Mouse (Mus musculus): ENCODE results near the gene Anp32a. TPM values are rescaled to one million over a fixed set of nuclear protein-coding genes. Genes with fewer than 3 reads are reported as not detected.

Gene Anp32a
- polyA plus RNA-seq, 1 experiment from 2014 or later, result 1,273 TPM

GRCm38 (mm10) chr9:62342441-62343191, 1.5 kb downstream of the Anp32a start:
- Histone ChIP-seq H3K36me3 (ENCODE audit: inconsistent target) (0 out of 2 replicates have a peak, but pooled peaks cover 4% of the 10 kb centered on the region), H3K79me2 (ENCODE audit: inconsistent target) (peaks cover 63% of the 10 kb centered on the region), H3K27ac (peak overlapping the region; percentile 98), H3K4me3 (ENCODE audit: inconsistent target) (peak overlapping the region; percentile 91)
- under 1% methylated on average over 48 of the region's 48 CpGs for WGBS (ENCODE audit: missing documents)

- H3K4me3 ChIP-seq (ENCODE audit: inconsistent target), result peak overlapping the region; percentile 91
- under 1% methylated on average over 48 of the region's 56 CpGs for WGBS (ENCODE audit: missing documents)
- H3K27ac ChIP-seq, result peak overlapping the region; percentile 98
- H3K79me2 ChIP-seq (ENCODE audit: inconsistent target), result peaks cover 71% of the 10 kb centered on the region
- 0 out of 2 replicates have a peak, but pooled peaks cover 4% of the 10 kb centered on the region for H3K36me3 ChIP-seq (ENCODE audit: inconsistent target)
Measured at GRCm38 (mm10) chr9:62343192-62343903, 2.3 kb downstream of the Anp32a start.

GRCm38 (mm10) chr9:62343904-62344491, 2.9 kb downstream of the Anp32a start:
- peak overlapping the region; percentile 91 for H3K4me3 ChIP-seq (ENCODE audit: inconsistent target)
- under 1% methylated on average over 52 of the region's 52 CpGs for WGBS (ENCODE audit: missing documents)
- H3K36me3 ChIP-seq (ENCODE audit: inconsistent target), result 0 out of 2 replicates have a peak, but pooled peaks cover 4% of the 10 kb centered on the region
- peak overlapping the region; percentile 98 for H3K27ac ChIP-seq
- H3K79me2 ChIP-seq (ENCODE audit: inconsistent target), result peaks cover 77% of the 10 kb centered on the region

GRCm38 (mm10) chr9:62344545-62344944, 3.5 kb downstream of the Anp32a start:
- H3K36me3 ChIP-seq (ENCODE audit: inconsistent target), result 0 out of 2 replicates have a peak, but pooled peaks cover 4% of the 10 kb centered on the region
- 3% methylated on average over 17 of the region's 26 CpGs for whole genome bisulfite sequencing (ENCODE audit: missing documents)
- peaks cover 83% of the 10 kb centered on the region for H3K79me2 ChIP-seq (ENCODE audit: inconsistent target)
- peak overlapping the region; percentile 91 for H3K4me3 ChIP-seq (ENCODE audit: inconsistent target)
- H3K27ac ChIP-seq, result peak overlapping the region; percentile 98

GRCm38 (mm10) chr9:62345081-62345481, 4.0 kb downstream of the Anp32a start:
- Histone ChIP-seq H3K27ac (peak overlapping the region; percentile 98), H3K4me3 (ENCODE audit: inconsistent target) (peak overlapping the region; percentile 91), H3K36me3 (ENCODE audit: inconsistent target) (0 out of 2 replicates have a peak, but pooled peaks cover 4% of the 10 kb centered on the region), H3K79me2 (ENCODE audit: inconsistent target) (peaks cover 86% of the 10 kb centered on the region)
- WGBS (ENCODE audit: missing documents), result 35% methylated on average over 11 of the region's 11 CpGs

- H3K27ac ChIP-seq, result no peak overlapping the region
- H3K36me3 ChIP-seq (ENCODE audit: inconsistent target), result 0 out of 2 replicates have a peak, but pooled peaks cover 4% of the 10 kb centered on the region
- WGBS (ENCODE audit: missing documents), result 62% methylated on average over 9 of the region's 9 CpGs
- no peak overlapping the region for H3K4me3 ChIP-seq (ENCODE audit: inconsistent target)
- H3K79me2 ChIP-seq (ENCODE audit: inconsistent target), result peaks cover 87% of the 10 kb centered on the region
Measured at GRCm38 (mm10) chr9:62345633-62346387, 4.7 kb downstream of the Anp32a start.

GRCm38 (mm10) chr9:62346388-62346679, 5.2 kb downstream of the Anp32a start:
- Histone ChIP-seq H3K79me2 (ENCODE audit: inconsistent target) (peaks cover 90% of the 10 kb centered on the region), H3K27ac (no peak overlapping the region), H3K4me3 (ENCODE audit: inconsistent target) (no peak overlapping the region), H3K36me3 (ENCODE audit: inconsistent target) (0 out of 2 replicates have a peak, but pooled peaks cover 4% of the 10 kb centered on the region)
- 80% methylated on average over 6 of the region's 6 CpGs for WGBS (ENCODE audit: missing documents)

GRCm38 (mm10) chr9:62347201-62347600, 6.1 kb downstream of the Anp32a start:
- Histone ChIP-seq H3K36me3 (ENCODE audit: inconsistent target) (0 out of 2 replicates have a peak, but pooled peaks cover 4% of the 10 kb centered on the region), H3K27ac (no peak overlapping the region), H3K4me3 (ENCODE audit: inconsistent target) (no peak overlapping the region), H3K79me2 (ENCODE audit: inconsistent target) (peaks cover 90% of the 10 kb centered on the region)
- WGBS (ENCODE audit: missing documents), result 94% methylated on average over 5 of the region's 5 CpGs

- no peak overlapping the region for H3K27ac ChIP-seq
- H3K36me3 ChIP-seq (ENCODE audit: inconsistent target), result 0 out of 2 replicates have a peak, but pooled peaks cover 4% of the 10 kb centered on the region
- WGBS (ENCODE audit: missing documents), result 93% methylated on average over 10 of the region's 10 CpGs
- no peak overlapping the region for H3K4me3 ChIP-seq (ENCODE audit: inconsistent target)
- peaks cover 89% of the 10 kb centered on the region for H3K79me2 ChIP-seq (ENCODE audit: inconsistent target)
Measured at GRCm38 (mm10) chr9:62348050-62348449, 7.0 kb downstream of the Anp32a start.

- Histone ChIP-seq H3K79me2 (ENCODE audit: inconsistent target) (peaks cover 94% of the 10 kb centered on the region), H3K36me3 (ENCODE audit: inconsistent target) (0 out of 2 replicates have a peak, but pooled peaks cover 4% of the 10 kb centered on the region), H3K4me3 (ENCODE audit: inconsistent target) (no peak overlapping the region), H3K27ac (no peak overlapping the region)
- 76% methylated on average over 6 of the region's 6 CpGs for WGBS (ENCODE audit: missing documents)
Measured at GRCm38 (mm10) chr9:62348467-62348985, 7.4 kb downstream of the Anp32a start.

GRCm38 (mm10) chr9:62349250-62349649, 8.2 kb downstream of the Anp32a start:
- Histone ChIP-seq H3K27ac (no peak overlapping the region), H3K79me2 (ENCODE audit: inconsistent target) (peaks cover 98% of the 10 kb centered on the region), H3K4me3 (ENCODE audit: inconsistent target) (no peak overlapping the region), H3K36me3 (ENCODE audit: inconsistent target) (0 out of 2 replicates have a peak, but pooled peaks cover 4% of the 10 kb centered on the region)
- 79% methylated on average over 15 of the region's 15 CpGs for WGBS (ENCODE audit: missing documents)

GRCm38 (mm10) chr9:62350721-62351120, 9.6 kb downstream of the Anp32a start:
- 62% methylated on average over 2 of the region's 2 CpGs for WGBS (ENCODE audit: missing documents)
- Histone ChIP-seq H3K4me3 (ENCODE audit: inconsistent target) (no peak overlapping the region), H3K79me2 (ENCODE audit: inconsistent target) (peaks cover 98% of the 10 kb centered on the region), H3K27ac (no peak overlapping the region; the same call in 1 of the 2 replicates), H3K36me3 (ENCODE audit: inconsistent target) (0 out of 2 replicates have a peak, but pooled peaks cover 4% of the 10 kb centered on the region)

GRCm38 (mm10) chr9:62351200-62351599, 10.1 kb downstream of the Anp32a start:
- peak overlapping the region; percentile 28 for H3K27ac ChIP-seq
- whole genome bisulfite sequencing (ENCODE audit: missing documents), result 5% methylated on average over 2 of the region's 4 CpGs
- H3K79me2 ChIP-seq (ENCODE audit: inconsistent target), result peaks cover 98% of the 10 kb centered on the region
- H3K4me3 ChIP-seq (ENCODE audit: inconsistent target), result no peak overlapping the region
- H3K36me3 ChIP-seq (ENCODE audit: inconsistent target), result 0 out of 2 replicates have a peak, but pooled peaks cover 4% of the 10 kb centered on the region

- H3K27ac ChIP-seq, result no peak overlapping the region
- no peak overlapping the region for H3K4me3 ChIP-seq (ENCODE audit: inconsistent target)
- no peaks in the 10 kb centered on the region for H3K36me3 ChIP-seq (ENCODE audit: inconsistent target)
- H3K79me2 ChIP-seq (ENCODE audit: inconsistent target), result peaks cover 98% of the 10 kb centered on the region
- 26% methylated on average over 7 of the region's 7 CpGs for WGBS (ENCODE audit: missing documents)
Measured at GRCm38 (mm10) chr9:62353784-62354183, 12.7 kb downstream of the Anp32a start.

All from macrophage (primary cell).